Mouse (Mus musculus) spleen, adult 2 months (tissue): ENCODE results near the gene Usp22. TPM values are rescaled to one million over a fixed set of nuclear protein-coding genes. Genes with fewer than 3 reads are reported as not detected.

Source experiments
- DNase-seq, 2 experiments: peaks; one replicate each; pipeline versions ENCODE4 v3.0.0 to v3.0.0-alpha.2; 2012 to 2021; ENCODE audit warnings: low spot score in 2 of 2, low read depth in 1 of 2
- H3K27ac ChIP-seq: fragments of 200-500 bp; 2 replicates; pipeline ENCODE4 v1.5.1; 2012; ENCODE audit warnings: low read length, inconsistent platforms; ENCODE audit not compliant: insufficient read depth
- H3K27me3 ChIP-seq: fragments of 200-500 bp; 2 replicates; pipeline ENCODE4 v1.6.1; 2012; ENCODE audit warnings: mild to moderate bottlenecking, moderate library complexity, low read length, inconsistent platforms; ENCODE audit not compliant: control insufficient read depth, insufficient read depth
- H3K36me3 ChIP-seq: fragments of 200-500 bp; 2 replicates; pipeline ENCODE4 v1.6.1; 2012; ENCODE audit warnings: mild to moderate bottlenecking, low read length, inconsistent platforms; ENCODE audit not compliant: control insufficient read depth, insufficient read depth
- H3K4me1 ChIP-seq: fragments of 200-500 bp; 2 replicates; pipeline ENCODE4 v1.6.1; 2011; ENCODE audit warnings: inconsistent platforms; ENCODE audit not compliant: control insufficient read depth, insufficient read depth, insufficient read length
- H3K4me3 ChIP-seq: fragments of 200-500 bp; 2 replicates; pipeline ENCODE4 v1.5.1; 2011; ENCODE audit warnings: mild to moderate bottlenecking, inconsistent platforms; ENCODE audit not compliant: insufficient read depth, insufficient read length; ENCODE audit errors: extremely low read depth
- CTCF ChIP-seq: fragments of 200-500 bp; IDR thresholded peaks from 2 replicates; pipeline ENCODE4 v1.5.1; 2011; ENCODE audit warnings: mild to moderate bottlenecking, inconsistent platforms; ENCODE audit not compliant: insufficient read depth, insufficient read length, insufficient replicate concordance; ENCODE audit errors: extremely low read depth
- POLR2A ChIP-seq: fragments of 200-500 bp; IDR thresholded peaks from 2 replicates; pipeline ENCODE4 v1.6.1; 2011; ENCODE audit warnings: low read depth, low read length, inconsistent platforms
- WGBS: fragments of 180-500 bp; shearing (Covaris S2); methylation state at CpG from one replicate; pipeline ENCODE4 v1.1.7; 2018; 5-methylcytosine and 5-hydroxymethylcytosine counted together
- polyA plus RNA-seq: library from polyadenylated mRNA; depleted of rRNA; stranded (reverse); fragments of >200 nt; gene quantifications from 2 replicates; pipeline ENCODE4 v1.2.3, GENCODE M21; 2012

Gene Usp22
- polyA plus RNA-seq, 1 experiment = 17.5 TPM

DNA sequence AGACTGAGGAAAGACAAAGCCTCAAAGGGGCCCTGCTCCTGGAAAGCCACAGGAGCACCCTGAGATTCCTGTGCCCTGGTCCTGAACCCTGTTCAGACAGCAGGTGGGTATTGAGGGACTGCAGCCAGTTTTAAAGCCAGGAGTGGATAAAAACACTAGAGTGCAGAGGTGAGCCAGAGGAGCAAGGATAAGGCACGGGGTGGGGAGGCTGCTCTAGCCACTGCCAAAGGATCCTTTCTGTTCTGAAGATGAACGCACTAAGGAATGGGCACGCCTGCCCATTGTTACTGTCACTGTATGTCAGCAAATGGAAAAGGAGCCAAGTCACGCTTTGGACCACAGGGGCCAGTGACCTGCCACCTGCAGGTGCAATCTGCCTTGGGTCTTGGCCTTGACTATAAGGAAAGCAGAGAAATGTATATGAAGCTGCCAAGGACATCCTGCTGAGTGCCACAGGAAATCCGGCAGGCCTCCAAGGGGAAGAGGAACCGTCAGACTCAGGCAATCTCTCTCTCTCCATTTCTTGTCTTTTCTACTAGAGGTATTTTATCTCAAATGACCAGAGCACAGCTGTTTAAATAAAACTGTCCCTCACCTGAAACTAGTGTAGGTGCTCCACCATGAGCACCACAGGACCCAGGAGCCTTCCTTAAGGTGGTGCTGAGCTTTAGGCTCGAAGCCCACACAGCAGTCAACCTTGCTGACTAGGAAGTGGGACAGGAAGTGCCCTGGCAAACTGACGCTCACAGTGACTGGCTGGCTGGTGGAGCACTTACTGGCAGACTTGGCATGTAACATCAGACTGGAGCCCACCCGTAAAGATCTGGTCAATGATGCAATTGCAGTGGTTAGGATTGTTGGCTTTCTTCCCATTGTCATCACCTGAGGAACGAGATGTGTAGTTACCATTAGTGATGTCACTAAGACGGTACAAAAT, 14.8 kb downstream of the Usp22 start:
- DNase-seq = no peak
- Histone ChIP-seq H3K4me1 (peaks cover 10% of the 10 kb centered on the region; the same call in 1 of the 2 replicates), H3K27me3 (no peaks in the 10 kb centered on the region), H3K4me3 (no peak overlapping the region), H3K27ac (peak overlapping the region; percentile 45; the same call in 1 of the 2 replicates), H3K36me3 (peaks cover 38% of the 10 kb centered on the region)
- 20% methylated on average over 11 of the region's 11 CpGs for WGBS
- TF ChIP-seq POLR2A (no peak), CTCF (no peak)

DNA sequence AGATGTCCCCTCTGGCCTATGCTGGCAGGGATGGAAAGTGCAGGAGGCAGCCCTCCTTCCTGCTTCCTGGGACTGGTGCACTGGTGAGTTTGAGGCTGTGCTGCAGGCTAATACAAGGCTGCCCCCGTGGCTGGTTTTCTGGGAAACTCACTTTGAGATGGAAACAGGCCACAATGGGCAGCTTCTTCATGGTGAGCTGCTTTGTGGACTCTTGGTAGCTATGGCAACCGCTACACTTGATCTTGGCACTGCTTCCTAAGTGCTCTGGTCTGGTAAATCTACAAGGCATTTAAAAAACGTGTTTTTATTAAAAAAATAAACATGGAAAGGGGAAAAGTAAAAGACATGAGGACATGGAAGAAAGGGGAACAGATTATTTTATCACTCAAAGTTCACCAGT, 16.7 kb downstream of the Usp22 start:
- peaks cover 10% of the 10 kb centered on the region; the same call in 1 of the 2 replicates for H3K4me1 ChIP-seq
- 78% methylated on average over 3 of the region's 3 CpGs for WGBS
- H3K27ac ChIP-seq = no peak overlapping the region
- TF ChIP-seq CTCF = no peak
- TF ChIP-seq POLR2A = no peak
- H3K4me3 ChIP-seq = no peak overlapping the region
- DNase-seq = no peak
- H3K27me3 ChIP-seq = no peaks in the 10 kb centered on the region
- H3K36me3 ChIP-seq = peaks cover 40% of the 10 kb centered on the region

DNA sequence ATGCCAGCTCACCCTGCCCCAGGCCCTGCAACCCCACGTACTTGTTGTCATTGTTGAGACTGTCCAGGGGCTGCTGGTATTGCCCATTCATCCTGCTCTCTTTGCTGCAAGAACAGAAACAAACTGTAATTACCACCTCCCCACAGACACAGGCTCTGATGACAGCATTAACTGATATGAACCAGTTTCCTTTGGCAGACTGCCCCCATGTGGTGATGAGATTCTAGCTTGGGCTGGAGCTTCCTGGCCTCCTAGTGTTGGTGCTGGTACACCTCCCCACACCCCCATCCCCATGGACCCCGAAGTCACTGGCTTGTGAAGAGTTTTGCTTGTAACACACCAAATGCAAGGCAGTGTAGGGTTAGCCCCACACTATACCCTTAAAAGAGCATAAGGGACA, 19.1 kb downstream of the Usp22 start:
- TF ChIP-seq CTCF (peak; percentile 67; the same call in 1 of the 2 replicates), POLR2A (no peak)
- no peak overlapping the region for H3K27ac ChIP-seq
- peak in 1 of 2 experiments; percentile 79 for DNase-seq
- WGBS = 71% methylated on average over 2 of the region's 2 CpGs
- peaks cover 10% of the 10 kb centered on the region; the same call in 1 of the 2 replicates for H3K4me1 ChIP-seq
- H3K27me3 ChIP-seq = no peaks in the 10 kb centered on the region
- no peak overlapping the region for H3K4me3 ChIP-seq
- H3K36me3 ChIP-seq = peaks cover 31% of the 10 kb centered on the region

DNA sequence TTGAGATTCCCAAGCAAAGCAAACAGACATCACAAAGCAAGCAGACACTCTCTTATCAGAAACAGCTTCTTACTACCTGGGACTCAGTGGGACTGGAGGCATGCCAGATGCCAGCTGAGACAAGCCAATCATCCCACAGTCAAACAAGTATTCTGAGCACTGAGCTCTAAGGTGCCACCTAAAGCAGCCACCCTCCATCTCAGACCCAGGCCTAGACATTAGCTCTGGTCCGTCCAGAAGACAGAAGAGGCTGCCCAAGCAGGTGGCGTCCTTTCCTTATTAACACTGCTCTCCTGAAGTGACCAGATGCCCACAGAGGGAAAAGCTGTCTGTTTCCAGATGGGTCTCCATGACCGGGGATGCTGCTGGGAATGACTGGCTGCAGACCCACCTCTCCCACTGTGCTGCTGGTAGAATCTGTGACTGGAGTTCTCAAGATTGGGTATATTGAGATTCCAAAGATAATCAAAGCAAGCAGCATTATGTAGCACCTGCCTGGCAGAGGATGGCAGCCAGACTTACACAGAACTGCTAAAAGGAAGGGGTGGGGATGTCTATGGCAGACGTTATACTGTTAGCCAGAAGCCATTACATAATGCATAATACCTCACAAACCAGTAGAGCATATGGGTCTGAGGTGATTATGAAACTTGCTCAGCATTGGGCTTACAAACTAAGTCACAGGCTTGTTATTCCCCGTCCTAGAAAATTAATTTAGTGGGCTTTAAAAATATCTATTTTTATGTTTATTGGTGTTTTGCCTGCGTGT, 24.4 kb downstream of the Usp22 start:
- H3K27me3 ChIP-seq = no peaks in the 10 kb centered on the region

DNA sequence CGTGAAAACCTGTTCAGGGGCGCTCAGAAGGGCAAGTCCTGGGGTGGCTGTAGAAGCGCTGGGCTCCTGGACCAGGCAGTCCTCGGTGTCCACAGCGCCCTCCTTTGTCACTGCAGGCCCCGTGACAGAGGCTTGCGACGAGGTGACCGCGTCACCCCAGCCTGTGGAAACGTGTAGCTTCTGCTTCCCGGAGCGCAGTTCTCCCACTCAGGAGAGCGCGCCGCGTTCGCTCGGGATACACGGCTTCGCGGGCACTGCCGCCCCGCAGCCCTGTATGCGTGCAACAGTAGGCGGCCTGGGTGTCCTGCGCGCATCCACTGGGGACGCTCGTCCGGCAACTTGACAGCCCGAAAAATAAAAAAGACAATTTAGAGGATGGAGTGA, 27.6 kb downstream of the Usp22 start:
- H3K27ac ChIP-seq = no peak overlapping the region

More for the DNA sequence above, 24.4 kb downstream of the Usp22 start:
- Histone ChIP-seq H3K36me3 (peaks cover 24% of the 10 kb centered on the region), H3K4me1 (peaks cover 3% of the 10 kb centered on the region; the same call in 1 of the 2 replicates), H3K4me3 (no peak overlapping the region), H3K27ac (no peak overlapping the region)
- 75% methylated on average over 6 of the region's 6 CpGs for WGBS
- DNase-seq = no peak
- TF ChIP-seq CTCF = no peak
- no peak for TF ChIP-seq POLR2A

DNA sequence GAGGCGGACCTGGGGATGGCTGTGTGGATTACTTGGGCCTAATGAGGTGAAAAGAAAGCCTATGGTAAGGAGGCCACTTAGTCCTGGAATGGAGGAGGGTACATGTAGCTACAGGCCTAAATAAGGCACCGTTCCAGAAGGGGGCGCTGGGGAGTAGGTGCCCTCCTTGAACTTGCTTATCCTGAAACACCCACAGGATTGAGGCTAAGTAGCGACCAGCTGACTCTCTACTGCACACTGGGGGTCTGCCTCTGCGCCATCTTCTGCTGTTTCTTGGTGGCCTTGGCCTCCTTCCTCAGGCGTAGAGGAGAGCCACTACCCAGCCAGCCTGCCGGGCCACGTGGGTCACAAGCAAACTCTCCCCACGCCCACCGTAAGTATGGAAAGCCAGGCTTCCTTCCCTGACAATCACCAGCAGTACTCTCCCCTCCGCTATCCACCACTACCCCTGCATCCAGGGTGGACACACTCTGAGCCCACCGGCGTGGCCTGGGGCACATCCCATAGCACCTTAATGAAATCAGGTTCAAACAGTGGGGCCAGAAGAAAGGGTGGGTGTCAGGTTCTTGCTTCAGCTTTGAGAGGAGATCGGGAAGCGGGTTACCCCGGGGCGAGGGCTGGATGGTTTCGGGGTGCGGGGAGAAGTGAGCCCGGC, 28.1 kb downstream of the Usp22 start:
- H3K4me3 ChIP-seq = no peak overlapping the region
- DNase-seq = no peak

More for the DNA sequence above, 27.6 kb downstream of the Usp22 start:
- Histone ChIP-seq H3K4me3 (no peak overlapping the region), H3K27me3 (no peaks in the 10 kb centered on the region), H3K36me3 (peaks cover 8% of the 10 kb centered on the region), H3K4me1 (peaks cover 7% of the 10 kb centered on the region; the same call in 1 of the 2 replicates)
- 78% methylated on average over 32 of the region's 32 CpGs for WGBS
- TF ChIP-seq CTCF (no peak), POLR2A (no peak)
- no peak for DNase-seq

More for the DNA sequence above, 28.1 kb downstream of the Usp22 start:
- no peak for TF ChIP-seq POLR2A
- no peak for TF ChIP-seq CTCF
- Histone ChIP-seq H3K36me3 (peaks cover 8% of the 10 kb centered on the region), H3K4me1 (peaks cover 7% of the 10 kb centered on the region; the same call in 1 of the 2 replicates), H3K27me3 (no peaks in the 10 kb centered on the region), H3K27ac (no peak overlapping the region)
- 73% methylated on average over 20 of the region's 20 CpGs for WGBS
